Mouse (Mus musculus) MEL (cell line): ENCODE results near the gene Tmem216. TPM values are rescaled to one million over a fixed set of nuclear protein-coding genes. Genes with fewer than 3 reads are reported as not detected.
A peak's percentile ranks its signal among the peaks of the same experiment; 100 is the strongest.
"Not testable (repeated sequence)": the region's sequence is repeated elsewhere in the genome, so short reads cannot be mapped to it uniquely, and the experiment has no call there.

ENCODE experiments used
- DNase-seq: peaks from one replicate; pipeline ENCODE4 v3.0.0; 2011; ENCODE audit warnings: low read depth, low spot score
- H3K27ac ChIP-seq: 2 replicates; pipeline ENCODE4 v1.5.1; 2012; ENCODE audit warnings: low read depth, mild to moderate bottlenecking, control low read depth, low read length, moderate library complexity; ENCODE audit not compliant: control insufficient read depth
- H3K27me3 ChIP-seq, 2 experiments: fragments of 150-350 bp in 1 of 2; sonication (generic) in 1 of 2; 2 replicates each; pipeline ENCODE4 v1.6.1; 2012; ENCODE audit warnings: low read length in 2 of 2, mild to moderate bottlenecking in 2 of 2, improper control_type of control experiment in 1 of 2, moderate library complexity in 1 of 2; ENCODE audit not compliant: insufficient read depth in 2 of 2, control insufficient read depth in 1 of 2
- H3K36me3 ChIP-seq, 2 experiments: 2 replicates each; pipeline ENCODE4 v1.6.1; 2012 to 2014; ENCODE audit warnings: low read length in 2 of 2, improper control_type of control experiment in 1 of 2, inconsistent platforms in 1 of 2, mild to moderate bottlenecking in 1 of 2; ENCODE audit not compliant: insufficient read depth in 2 of 2, control insufficient read depth in 1 of 2
- H3K4me1 ChIP-seq, 2 experiments: fragments of 150-350 bp in 1 of 2; sonication (generic) in 1 of 2; 2 replicates each; pipeline ENCODE4 v1.6.1; 2012; ENCODE audit warnings: low read length in 2 of 2, improper control_type of control experiment in 1 of 2, mild to moderate bottlenecking in 1 of 2; ENCODE audit not compliant: insufficient read depth in 2 of 2, control insufficient read depth in 1 of 2
- H3K4me3 ChIP-seq, 2 experiments: fragments of 150-350 bp in 1 of 2; sonication (generic) in 1 of 2; 2 replicates each; pipeline ENCODE4 v1.5.1; 2012; ENCODE audit warnings: low read depth in 2 of 2, low read length in 2 of 2, mild to moderate bottlenecking in 2 of 2, moderate library complexity in 2 of 2, control low read depth in 1 of 2, improper control_type of control experiment in 1 of 2; ENCODE audit not compliant: control insufficient read depth in 1 of 2, insufficient read depth in 1 of 2
- H3K79me2 ChIP-seq: 2 replicates; pipeline ENCODE4 v1.6.1; 2012; ENCODE audit warnings: mild to moderate bottlenecking, low read length, moderate library complexity; ENCODE audit not compliant: control insufficient read depth, poor library complexity, insufficient read depth
- H3K9ac ChIP-seq: 2 replicates; pipeline ENCODE4 v1.6.1; 2012; ENCODE audit warnings: low read depth, mild to moderate bottlenecking, control low read depth, low read length, moderate library complexity; ENCODE audit not compliant: control insufficient read depth, poor library complexity, severe bottlenecking
- H3K9me3 ChIP-seq: fragments of 150-350 bp; sonication (generic); replicated peaks from 2 replicates; pipeline ENCODE4 v1.6.1; 2012; ENCODE audit warnings: mild to moderate bottlenecking, low read length, improper control_type of control experiment, moderate library complexity; ENCODE audit not compliant: insufficient read depth
- CTCF ChIP-seq, 3 experiments: IDR thresholded peaks in 2 of 3; conservative IDR thresholded peaks in 1 of 3; 2 replicates each; pipeline ENCODE4 v1.5.1; 2011 to 2012; ENCODE audit warnings: low read length in 3 of 3, low read depth in 2 of 3, mild to moderate bottlenecking in 2 of 3, improper control_type of control experiment in 1 of 3, inconsistent platforms in 1 of 3, mixed read lengths in 1 of 3, moderate library complexity in 1 of 3; ENCODE audit not compliant: control insufficient read depth in 1 of 3, insufficient read depth in 1 of 3, poor library complexity in 1 of 3, severe bottlenecking in 1 of 3
- MAFK ChIP-seq: IDR thresholded peaks from 2 replicates; pipeline ENCODE4 v1.6.1; 2011; ENCODE audit warnings: low read depth, mild to moderate bottlenecking, low read length, improper control_type of control experiment, borderline replicate concordance
- MYB ChIP-seq: IDR thresholded peaks from 2 replicates; pipeline ENCODE4 v1.6.1; 2011; ENCODE audit warnings: mild to moderate bottlenecking, low read depth, low read length, improper control_type of control experiment
- NRF1 ChIP-seq: IDR thresholded peaks from 2 replicates; pipeline ENCODE4 v1.6.1; 2014; ENCODE audit warnings: low read depth, mild to moderate bottlenecking, inconsistent platforms, low read length, improper control_type of control experiment, moderate library complexity; ENCODE audit not compliant: poor library complexity, insufficient read depth, severe bottlenecking
- POLR2AphosphoS5 ChIP-seq: IDR thresholded peaks from 2 replicates; pipeline ENCODE4 v1.6.1; 2012; ENCODE audit warnings: low read depth, borderline replicate concordance, mild to moderate bottlenecking, inconsistent platforms, low read length, moderate library complexity, mixed read lengths
- RAD21 ChIP-seq: IDR thresholded peaks from 2 replicates; pipeline ENCODE4 v1.6.1; 2011; ENCODE audit warnings: mild to moderate bottlenecking, low read depth, low read length, improper control_type of control experiment
- SIN3A ChIP-seq: IDR thresholded peaks from 2 replicates; pipeline ENCODE4 v1.6.1; 2012; ENCODE audit warnings: low read length, improper control_type of control experiment, inconsistent platforms
- SMC3 ChIP-seq: IDR thresholded peaks from 2 replicates; pipeline ENCODE4 v1.6.1; 2011; ENCODE audit warnings: low read depth, low read length, improper control_type of control experiment
- TBP ChIP-seq: IDR thresholded peaks from 2 replicates; pipeline ENCODE4 v1.8.0; 2011; ENCODE audit warnings: low read depth, low read length, improper control_type of control experiment
- ZNF384 ChIP-seq: IDR thresholded peaks from 2 replicates; pipeline ENCODE4 v1.6.1; 2012; ENCODE audit warnings: low read depth, mild to moderate bottlenecking, inconsistent platforms, low read length, improper control_type of control experiment
- polyA plus RNA-seq, 2 experiments: library from polyadenylated mRNA; stranded (reverse) in 1 of 2; unstranded in 1 of 2; fragments of >175 nt in 1 of 2; fragments of >200 nt in 1 of 2; gene quantifications; 2 replicates each; pipeline versions ENCODE4 v1.2.1 to v1.2.4; 2012; ENCODE audit warnings: low replicate concordance in 2 of 2, low read depth in 1 of 2; ENCODE audit not compliant: insufficient read length in 2 of 2, insufficient read depth in 1 of 2, missing spikeins in 1 of 2
- total RNA-seq: library from RNA; depleted of rRNA; stranded (reverse); fragments of 300-350 nt; gene quantifications from 2 replicates; pipeline ENCODE4 v1.2.3, GENCODE M21; 2012

The Tmem216 gene
- total and polyA plus RNA-seq, 3 experiments: 48.0 to 48.1 TPM; not detected in 1

DNA sequence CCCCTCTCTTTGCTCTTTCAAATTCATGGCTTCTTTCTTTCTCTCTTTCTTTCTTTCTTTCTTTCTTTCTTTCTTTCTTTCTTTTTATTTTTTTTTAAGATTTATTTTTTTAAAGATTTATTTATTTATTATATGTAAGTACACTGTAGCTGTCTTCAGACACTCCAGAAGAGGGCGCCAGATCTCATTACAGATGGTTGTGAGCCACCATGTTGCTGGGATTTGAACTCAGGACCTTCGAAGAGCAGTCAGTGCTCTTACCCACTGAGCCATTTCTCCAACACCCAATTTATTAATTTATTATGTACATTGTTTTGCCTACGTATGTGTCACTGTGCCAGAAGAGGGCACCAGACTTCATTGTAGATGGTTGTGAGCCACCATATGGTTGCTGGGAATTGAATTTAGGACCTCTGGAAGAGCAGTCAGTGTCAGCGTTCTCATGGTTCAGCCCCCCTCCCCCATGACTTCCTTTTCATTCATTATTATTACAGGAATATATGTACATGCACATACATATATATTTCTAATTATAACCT, 1.9 kb upstream of the Tmem216 start:
- Histone ChIP-seq H3K36me3 (peaks cover 0 to 14% of the 10 kb centered on the region in 2 experiments; a peak in 2 of 4 replicates), H3K4me1 (peaks cover 0 to 17% of the 10 kb centered on the region in 2 experiments; a peak in 2 of 4 replicates)
- not testable (repeated sequence) for H3K27me3 ChIP-seq, H3K79me2 ChIP-seq, H3K27ac ChIP-seq, H3K9ac ChIP-seq, H3K9me3 ChIP-seq, H3K4me3 ChIP-seq
- DNase-seq: peak; percentile 58
- TF ChIP-seq CTCF (IDR thresholded peaks at IDR 0.05 in 2 of 3, conservative IDR thresholded peaks at IDR 0.05 in 1 of 3; ENCODE audit: control insufficient read depth in 1 of 3, insufficient read depth in 1 of 3, low read depth in 2 of 3, low read length in 3 of 3, poor library complexity in 1 of 3, severe bottlenecking in 1 of 3): peak in 2 of 3 experiments; percentile 19 to 31; a peak in 2 of 6 replicates
- TF ChIP-seq SMC3: 0 out of 2 replicates have a peak, but pooled peaks have one; percentile 21
- TF ChIP-seq RAD21: peak; percentile 12

DNA sequence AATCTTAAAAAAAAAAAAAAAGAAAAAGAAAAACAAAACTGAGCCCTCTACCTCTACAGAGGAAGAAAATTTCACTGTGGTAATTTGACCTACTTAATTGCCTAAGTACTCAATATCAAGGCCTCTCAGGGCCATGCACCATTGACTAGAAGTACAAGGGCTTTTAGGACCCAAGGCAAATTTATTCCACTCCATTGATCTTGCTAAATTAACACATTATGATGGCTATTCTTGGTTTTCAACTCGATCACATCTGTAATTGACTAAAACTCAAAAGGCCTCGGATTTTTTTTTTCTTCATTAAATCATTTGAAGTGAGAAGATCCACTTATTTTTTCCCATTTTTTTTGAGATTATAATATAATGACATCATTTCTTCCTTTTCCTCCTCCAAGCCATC, 1.4 kb upstream of the Tmem216 start:
- Histone ChIP-seq H3K4me1 (peaks cover 0 to 17% of the 10 kb centered on the region in 2 experiments; a peak in 2 of 4 replicates), H3K4me3 (no peak overlapping the region), H3K79me2 (peaks cover 2% of the 10 kb centered on the region; the same call in 1 of the 2 replicates), H3K36me3 (peaks cover 0 to 14% of the 10 kb centered on the region in 2 experiments; a peak in 2 of 4 replicates), H3K9ac (no peak overlapping the region), H3K9me3 (no peaks in the 10 kb centered on the region), H3K27ac (no peak overlapping the region), H3K27me3 (no peaks in the 10 kb centered on the region)
- DNase-seq: no peak
- no peak for TF ChIP-seq MYB
- no peak for TF ChIP-seq MAFK
- no peak for TF ChIP-seq CTCF (IDR thresholded peaks at IDR 0.05 in 2 of 3, conservative IDR thresholded peaks at IDR 0.05 in 1 of 3; ENCODE audit: control insufficient read depth in 1 of 3, insufficient read depth in 1 of 3, low read depth in 2 of 3, low read length in 3 of 3, poor library complexity in 1 of 3, severe bottlenecking in 1 of 3)
- 0 out of 2 replicates have a peak, but pooled peaks have one; percentile 20 for TF ChIP-seq SIN3A
- TF ChIP-seq ZNF384: 0 out of 2 replicates have a peak, but pooled peaks have one; percentile 15
- no peak for TF ChIP-seq POLR2AphosphoS5

DNA sequence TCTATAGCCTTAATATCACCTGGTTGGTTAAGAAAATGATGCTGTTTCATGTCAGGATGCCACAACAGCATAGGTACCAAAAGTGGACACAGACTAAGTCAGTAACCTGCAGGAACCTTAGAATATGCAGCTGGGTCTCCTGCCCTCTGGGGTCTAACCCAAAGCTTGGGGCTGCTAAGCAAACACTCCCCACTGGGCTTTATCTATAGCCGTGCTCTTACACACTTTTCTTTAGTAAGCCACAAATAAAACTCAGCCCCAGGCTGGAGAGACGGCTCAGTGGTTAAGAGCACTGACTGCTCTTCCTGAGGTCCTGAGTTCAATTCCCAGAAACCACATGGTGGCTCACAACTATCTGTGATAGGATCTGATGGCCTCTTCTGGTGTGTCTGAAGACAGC, 963 bp upstream of the Tmem216 start:
- no peak overlapping the region for H3K9ac ChIP-seq
- TF ChIP-seq RAD21 (no peak), NRF1 (no peak), TBP (0 out of 2 replicates have a peak, but pooled peaks have one; percentile 30)
- TF ChIP-seq, all 39 proteins: peak for 1
- Histone ChIP-seq H3K27me3 (no peaks in the 10 kb centered on the region), H3K36me3 (peaks cover 0 to 14% of the 10 kb centered on the region in 2 experiments; a peak in 2 of 4 replicates), H3K27ac (no peak overlapping the region), H3K4me1 (peaks cover 0 to 15% of the 10 kb centered on the region in 2 experiments; a peak in 2 of 4 replicates), H3K4me3 (no peak overlapping the region), H3K9me3 (no peaks in the 10 kb centered on the region), H3K79me2 (peaks cover 2% of the 10 kb centered on the region; the same call in 1 of the 2 replicates)
- DNase-seq: peak; percentile 23
